Mouse (Mus musculus): ENCODE measurements at regions not wholly inside any gene's neighbourhood (a gene's known extent, or its start where the extent isn't known, plus 50 kb on each side); places are given as distances from the start of the nearest gene placed in this dataset.

DNA sequence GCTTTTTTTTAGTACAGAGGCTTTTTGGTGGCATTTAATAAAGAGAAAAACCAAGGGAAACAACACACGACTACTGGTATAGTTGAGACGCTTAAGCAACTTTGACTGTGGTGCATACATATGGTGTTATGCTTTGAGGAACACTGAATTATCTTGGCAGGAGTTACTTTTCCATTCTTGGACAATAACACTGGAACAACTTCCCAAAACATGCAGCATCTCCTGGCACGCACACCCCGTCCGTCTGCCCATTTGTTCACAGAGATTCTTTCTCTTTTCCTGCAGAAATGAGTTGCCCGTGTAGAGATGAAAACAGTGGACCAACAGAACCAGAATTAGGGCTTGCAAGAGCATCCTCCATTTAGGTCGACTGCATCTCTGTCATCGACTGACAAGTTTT is 544.7 kb downstream of the Arl4a start:
- TF ChIP-seq CTCF (IDR thresholded peaks at IDR 0.05; ENCODE audit: low read depth, low read length) = no peak
- no peak for TF ChIP-seq GATA1 (IDR thresholded peaks at IDR 0.05; ENCODE audit: borderline replicate concordance, low read length)
- TF ChIP-seq POLR2AphosphoS5 (IDR thresholded peaks at IDR 0.05; ENCODE audit: insufficient replicate concordance, low read depth, low read length) = no peak
- no peak for TF ChIP-seq TAL1 (conservative IDR thresholded peaks at IDR 0.05; ENCODE audit: low read depth, low read length)
- TF ChIP-seq GATA2 (IDR thresholded peaks at IDR 0.05; ENCODE audit: borderline replicate concordance, low read depth, low read length) = no peak

Data from G1E (cell line).